Mouse (Mus musculus) urinary bladder, postnatal 0 days (tissue): ENCODE data around the gene Mdfic. TPM values are rescaled to one million over a fixed set of nuclear protein-coding genes. Genes with fewer than 3 reads are reported as not detected.

Experiments
- polyA plus RNA-seq: library from polyadenylated mRNA; unstranded; fragments of >200 nt; fragmentation: Nextera tagmentation; extraction: Ambion mirVana; gene quantifications from 2 replicates; pipeline ENCODE4 v1.2.1, GENCODE M21; 2015

Mdfic gene
- 6.8 and 6.9 TPM in 2 replicates for polyA plus RNA-seq

DNA sequence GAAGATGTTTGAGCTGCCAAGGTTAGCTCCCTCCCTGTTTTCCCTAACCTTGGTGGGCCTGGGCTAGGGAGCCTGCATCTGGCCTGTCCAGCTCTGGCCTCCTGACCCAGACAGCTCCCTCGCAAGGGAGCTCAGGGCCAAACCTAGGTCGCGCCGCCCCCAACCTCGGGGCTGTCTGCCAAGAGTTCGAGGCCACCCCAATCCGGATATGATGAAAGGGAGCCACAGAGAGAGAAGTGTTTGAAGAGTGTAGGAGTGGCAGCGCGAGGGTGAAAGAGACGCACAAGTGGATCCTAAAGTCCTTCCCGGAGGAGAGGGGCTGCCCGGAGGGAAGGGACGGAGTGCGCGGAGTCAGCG lies at the start of gene Mdfic:
Gene Mdfic, plus strand, starts transcription at position 201 of the 357 bp plus-strand sequence.

